Mouse (Mus musculus) hindbrain, embryonic 14.5 days (tissue): Measurements from ENCODE around the gene Pbxip1. TPM values are rescaled to one million over a fixed set of nuclear protein-coding genes. Genes with fewer than 3 reads are reported as not detected.
"Not testable (repeated sequence)": the region's sequence is repeated elsewhere in the genome, so short reads cannot be mapped to it uniquely, and the experiment has no call there.

Source experiments
- ATAC-seq: fragments of 200-750 bp; cut with Nextera tagmentation; 2 replicates; pipeline ENCODE4 v1.8.0; 2017; ENCODE audit warnings: moderate number of reproducible peaks, mild to moderate bottlenecking, moderate TSS enrichment, moderate library complexity; ENCODE audit not compliant: low FRiP score
- DNase-seq: peaks from one replicate; pipeline ENCODE4 v3.0.0-alpha.2; 2015; ENCODE audit warnings: low spot score
- H3K27ac ChIP-seq: fragments of 300-500 bp; sonication (generic); 2 replicates; pipeline ENCODE4 v1.5.1; 2014; ENCODE audit warnings: mild to moderate bottlenecking, moderate library complexity
- H3K27me3 ChIP-seq: fragments of 300-500 bp; sonication (generic); 2 replicates; pipeline ENCODE4 v1.6.1; 2014; ENCODE audit warnings: mild to moderate bottlenecking, low read length, mixed read lengths; ENCODE audit not compliant: control insufficient read depth, insufficient read depth
- H3K36me3 ChIP-seq: fragments of 300-500 bp; sonication (generic); replicated peaks from 2 replicates; pipeline ENCODE4 v1.6.1; 2014; ENCODE audit not compliant: control insufficient read depth, insufficient read depth
- H3K4me1 ChIP-seq: fragments of 300-500 bp; sonication (generic); replicated peaks from 2 replicates; pipeline ENCODE4 v1.6.1; 2014; ENCODE audit warnings: antibody characterized with exemption, low read length, mixed read lengths; ENCODE audit not compliant: control insufficient read depth, insufficient read depth
- H3K4me2 ChIP-seq: fragments of 300-500 bp; sonication (generic); replicated peaks from 2 replicates; pipeline ENCODE4 v1.6.1; 2014; ENCODE audit warnings: mild to moderate bottlenecking, moderate library complexity
- H3K4me3 ChIP-seq: fragments of 300-500 bp; sonication (generic); replicated peaks from 2 replicates; pipeline ENCODE4 v1.5.1; 2014; ENCODE audit warnings: mild to moderate bottlenecking, low read length
- H3K9ac ChIP-seq: fragments of 300-500 bp; sonication (generic); 2 replicates; pipeline ENCODE4 v1.6.1; 2014
- H3K9me3 ChIP-seq: fragments of 300-500 bp; sonication (generic); 2 replicates; pipeline ENCODE4 v1.6.1; 2016; ENCODE audit warnings: low read length; ENCODE audit not compliant: control insufficient read depth
- WGBS: fragments of 180-500 bp; shearing (Covaris S2); extraction: QIAGEN DNeasy Blood & Tissue Kit; methylation state at CpG from one replicate; pipeline ENCODE4 v1.1.7; 2014; 5-methylcytosine and 5-hydroxymethylcytosine counted together
- polyA plus RNA-seq: library from polyadenylated mRNA; unstranded; fragments of >200 nt; fragmentation: Nextera tagmentation; extraction: Ambion mirVana; gene quantifications from 2 replicates; pipeline ENCODE4 v1.2.1, GENCODE M21; 2014

The Pbxip1 gene
- polyA plus RNA-seq, 1 experiment from 2014 or later = 12.8 TPM

DNA sequence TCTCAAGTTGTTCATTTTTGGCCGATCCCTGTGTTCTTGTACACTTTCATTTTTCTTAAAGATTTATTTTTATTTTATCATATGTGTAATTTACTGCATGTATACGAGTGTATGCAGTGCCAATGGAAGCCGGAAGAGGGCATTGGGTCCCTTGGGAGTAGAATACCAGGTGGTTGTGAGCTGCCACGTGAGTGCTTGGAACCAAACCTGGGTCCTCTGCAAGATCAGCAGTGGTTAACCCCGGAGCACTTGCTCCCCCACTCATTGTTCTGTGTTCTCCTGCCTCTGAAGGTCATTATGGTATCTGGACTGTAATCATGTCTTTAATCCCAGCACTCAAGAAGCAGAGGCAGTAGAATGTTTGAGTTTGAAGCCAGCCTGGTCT, 11.4 kb upstream of the Pbxip1 start:
- Histone ChIP-seq H3K4me1 (peaks cover 14% of the 10 kb centered on the region), H3K4me3 (no peak overlapping the region), H3K36me3 (peaks cover 27% of the 10 kb centered on the region), H3K9me3 (no peaks in the 10 kb centered on the region), H3K27ac (no peak overlapping the region), H3K9ac (no peak overlapping the region), H3K27me3 (no peaks in the 10 kb centered on the region), H3K4me2 (no peak overlapping the region)
- ATAC-seq (no peak), DNase-seq (no peak)
- WGBS = 87% methylated on average over 5 of the region's 5 CpGs

DNA sequence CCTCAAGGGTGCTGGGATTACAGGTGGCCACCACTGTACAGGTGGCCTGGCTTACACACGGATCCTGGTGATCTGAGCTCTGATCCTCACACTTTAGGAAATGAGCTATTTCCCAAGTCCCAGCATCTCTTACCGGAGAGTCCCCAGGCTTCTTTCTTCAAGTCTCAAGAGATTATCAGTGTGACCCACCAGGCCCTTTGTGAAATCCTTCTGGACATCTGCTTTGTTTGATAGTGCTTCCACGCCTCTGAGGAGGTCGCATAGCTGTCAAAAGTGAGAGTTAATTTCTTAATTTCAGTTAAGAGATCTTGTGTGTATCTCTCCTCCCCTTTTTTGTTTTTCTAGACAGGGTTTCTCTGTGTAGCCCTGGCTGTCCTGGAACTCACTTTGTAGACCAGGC, 10.6 kb upstream of the Pbxip1 start:
- WGBS = 88% methylated on average over 4 of the region's 4 CpGs
- Histone ChIP-seq H3K36me3 (peaks cover 27% of the 10 kb centered on the region), H3K27ac (no peak overlapping the region), H3K27me3 (no peaks in the 10 kb centered on the region), H3K4me2 (no peak overlapping the region), H3K9me3 (no peaks in the 10 kb centered on the region), H3K9ac (no peak overlapping the region), H3K4me1 (peaks cover 14% of the 10 kb centered on the region), H3K4me3 (no peak overlapping the region)
- DNase-seq (no peak), ATAC-seq (no peak)

DNA sequence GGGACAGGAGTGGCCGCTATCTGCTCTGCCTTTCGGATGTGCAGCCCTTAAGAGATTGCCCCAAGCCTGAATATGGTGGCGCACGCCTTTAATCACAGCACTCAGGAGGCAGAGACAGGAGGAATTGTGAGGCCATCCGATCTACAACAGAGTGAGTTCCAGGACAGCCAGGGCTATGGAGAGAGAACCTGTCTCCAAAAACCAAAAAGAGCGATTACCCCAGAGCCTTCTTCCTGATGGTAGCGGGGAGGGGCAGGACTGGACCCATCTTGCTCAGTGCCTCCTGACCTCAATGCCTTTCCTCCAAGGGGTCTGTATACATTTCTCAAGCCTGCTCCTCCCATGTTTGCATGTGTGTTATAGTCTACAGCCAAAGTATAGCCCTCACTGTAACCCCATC, 7.5 kb upstream of the Pbxip1 start:
- not testable (repeated sequence) for H3K27ac ChIP-seq, H3K9ac ChIP-seq, H3K4me3 ChIP-seq, H3K4me2 ChIP-seq, DNase-seq, H3K9me3 ChIP-seq, ATAC-seq, H3K27me3 ChIP-seq
- WGBS = 91% methylated on average over 7 of the region's 7 CpGs
- Histone ChIP-seq H3K36me3 (peaks cover 46% of the 10 kb centered on the region), H3K4me1 (peaks cover 15% of the 10 kb centered on the region)

DNA sequence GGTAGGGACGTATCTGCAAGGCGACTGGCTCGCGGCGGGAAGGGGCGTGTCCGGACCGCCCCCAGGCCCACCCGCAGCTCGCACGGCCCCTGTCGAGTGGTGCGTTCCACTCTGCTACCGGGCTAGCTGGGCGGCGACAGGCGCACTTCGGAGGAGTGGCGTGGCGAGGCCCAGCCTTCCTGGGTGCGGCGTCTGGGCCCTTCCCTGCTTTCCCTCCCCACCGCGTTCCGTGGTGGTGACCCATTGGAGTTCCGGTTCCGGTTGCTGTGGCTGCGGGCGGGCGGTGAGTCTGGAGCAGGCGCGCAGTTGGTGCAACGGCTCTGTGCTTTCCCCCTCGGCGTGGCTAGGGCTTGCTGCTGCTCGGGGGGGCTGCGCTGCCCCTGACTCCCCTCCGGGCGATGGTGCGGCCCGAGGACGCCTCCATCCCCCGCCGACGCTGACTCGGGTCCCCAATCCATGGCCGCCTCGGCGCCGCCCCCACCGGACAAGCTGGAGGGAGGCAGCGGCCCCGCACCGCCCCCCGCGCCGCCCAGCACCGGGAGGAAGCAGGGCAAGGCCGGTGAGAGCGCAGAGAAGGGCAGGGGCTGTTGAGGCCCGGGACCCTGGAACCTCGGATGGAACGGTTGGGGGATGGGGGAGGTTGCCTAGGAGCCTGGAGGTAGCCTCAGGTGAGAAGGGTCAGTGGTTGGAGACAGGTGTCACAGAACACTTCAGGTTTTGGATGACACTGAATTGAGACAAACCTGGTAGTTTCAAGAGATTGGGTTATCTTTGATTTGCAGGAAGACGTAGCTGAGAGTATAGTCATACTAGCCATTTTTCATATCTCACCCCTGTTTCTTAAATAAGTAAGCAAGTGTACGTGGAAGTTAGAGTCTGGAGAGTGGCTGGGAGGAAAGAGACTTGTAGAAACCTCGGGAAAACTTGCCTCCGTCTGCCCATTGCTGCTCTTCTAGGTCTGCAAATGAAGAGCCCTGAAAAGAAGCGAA, 6.0 kb upstream of the Pbxip1 start, which contains the start of gene Pygo2:
Gene Pygo2 (plus strand): TSS at position 44 of the 989 bp plus-strand sequence.
- Histone ChIP-seq H3K4me3 (peak within 1 kb of the TSS; percentile 95), H3K36me3 (peaks cover 48% of the 10 kb centered on the region), H3K27ac (peak within 1 kb of the TSS; percentile 92), H3K4me2 (peak within 1 kb of the TSS; percentile 87), H3K9ac (peak within 1 kb of the TSS; percentile 97), H3K4me1 (peaks cover 15% of the 10 kb centered on the region), H3K27me3 (no peaks in the 10 kb centered on the region), H3K9me3 (no peaks in the 10 kb centered on the region)
- DNase-seq (peak; percentile 87), ATAC-seq (peak; percentile 97)
- 2% methylated on average over 65 of the region's 68 CpGs for WGBS

DNA sequence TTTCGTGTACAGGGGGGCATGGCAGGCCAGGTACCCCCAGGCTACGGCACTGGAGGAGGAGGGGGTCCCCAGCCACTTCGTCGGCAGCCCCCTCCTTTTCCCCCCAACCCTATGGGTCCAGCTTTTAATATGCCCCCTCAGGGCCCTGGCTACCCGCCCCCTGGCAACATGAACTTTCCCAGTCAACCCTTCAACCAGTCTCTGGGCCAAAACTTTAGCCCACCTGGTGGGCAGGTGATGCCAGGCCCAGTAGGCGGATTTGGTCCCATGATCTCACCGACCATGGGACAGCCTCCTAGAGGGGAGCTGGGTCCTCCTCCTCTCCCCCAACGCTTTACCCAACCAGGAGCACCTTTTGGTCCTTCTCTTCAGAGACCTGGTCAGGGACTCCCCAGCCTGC, 3.9 kb upstream of the Pbxip1 start:
- WGBS = 96% methylated on average over 8 of the region's 8 CpGs
- Histone ChIP-seq H3K4me1 (peaks cover 18% of the 10 kb centered on the region), H3K9ac (no peak overlapping the region), H3K27me3 (no peaks in the 10 kb centered on the region), H3K9me3 (no peaks in the 10 kb centered on the region), H3K36me3 (peaks cover 34% of the 10 kb centered on the region), H3K4me3 (no peak overlapping the region), H3K4me2 (no peak overlapping the region), H3K27ac (no peak overlapping the region)
- ATAC-seq (no peak), DNase-seq (no peak)

DNA sequence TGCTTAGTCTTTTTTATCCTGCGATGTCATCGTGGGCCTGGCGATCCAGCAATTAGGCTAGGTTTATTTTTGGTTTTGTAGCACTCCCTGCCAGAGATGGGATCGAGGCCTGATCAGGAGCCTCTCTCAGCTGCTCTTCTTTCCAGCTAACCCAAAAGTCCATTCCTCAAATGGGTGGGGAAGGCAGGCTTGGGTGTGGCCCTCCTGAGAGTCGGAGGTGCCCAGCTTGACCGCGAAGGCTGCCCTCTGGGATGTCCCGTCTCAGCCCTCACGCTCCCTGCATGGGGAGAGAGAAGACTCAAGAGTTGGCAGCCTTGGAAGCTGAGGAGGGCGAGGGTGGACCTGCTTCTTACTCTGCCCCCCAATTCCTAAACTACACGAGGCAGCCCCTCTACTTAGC, 2.0 kb upstream of the Pbxip1 start:
- H3K27ac ChIP-seq = no peak overlapping the region
- 0 out of 2 replicates have a peak overlapping the region, but pooled peaks have one; percentile 13 for H3K9ac ChIP-seq
- no peak overlapping the region for H3K4me3 ChIP-seq
- ATAC-seq = no peak
- peaks cover 18% of the 10 kb centered on the region for H3K4me1 ChIP-seq
- no peaks in the 10 kb centered on the region for H3K9me3 ChIP-seq
- no peak overlapping the region for H3K4me2 ChIP-seq
- no peak for DNase-seq
- H3K36me3 ChIP-seq = peaks cover 27% of the 10 kb centered on the region
- WGBS = 90% methylated on average over 11 of the region's 11 CpGs
- no peaks in the 10 kb centered on the region for H3K27me3 ChIP-seq

DNA sequence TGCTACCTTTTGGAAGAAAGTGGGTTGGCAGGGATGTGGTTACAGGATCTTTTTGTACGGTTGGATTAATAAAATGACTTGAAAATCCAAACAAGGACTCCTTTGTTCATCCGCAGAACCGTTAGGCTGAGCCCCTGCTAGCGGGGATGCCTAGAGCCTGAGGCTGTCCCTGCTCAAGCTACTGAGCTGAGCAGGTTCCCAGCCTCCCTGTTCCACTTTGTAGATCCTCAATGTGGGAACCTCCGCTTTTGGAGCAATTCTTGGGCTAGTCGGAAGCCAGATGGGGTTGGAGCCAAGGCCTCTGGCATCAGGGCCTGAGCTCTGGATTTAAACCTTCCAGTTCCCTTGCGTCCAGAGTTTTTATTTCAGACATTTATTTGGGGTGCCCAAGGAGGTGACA, 1.5 kb upstream of the Pbxip1 start:
- 64% methylated on average over 7 of the region's 7 CpGs for WGBS
- H3K9me3 ChIP-seq = no peaks in the 10 kb centered on the region
- no peak overlapping the region for H3K4me2 ChIP-seq
- H3K4me1 ChIP-seq = peaks cover 18% of the 10 kb centered on the region
- H3K27me3 ChIP-seq = no peaks in the 10 kb centered on the region
- no peak for ATAC-seq
- no peak overlapping the region for H3K4me3 ChIP-seq
- H3K27ac ChIP-seq = no peak overlapping the region
- peaks cover 27% of the 10 kb centered on the region for H3K36me3 ChIP-seq
- DNase-seq = no peak
- no peak overlapping the region for H3K9ac ChIP-seq

DNA sequence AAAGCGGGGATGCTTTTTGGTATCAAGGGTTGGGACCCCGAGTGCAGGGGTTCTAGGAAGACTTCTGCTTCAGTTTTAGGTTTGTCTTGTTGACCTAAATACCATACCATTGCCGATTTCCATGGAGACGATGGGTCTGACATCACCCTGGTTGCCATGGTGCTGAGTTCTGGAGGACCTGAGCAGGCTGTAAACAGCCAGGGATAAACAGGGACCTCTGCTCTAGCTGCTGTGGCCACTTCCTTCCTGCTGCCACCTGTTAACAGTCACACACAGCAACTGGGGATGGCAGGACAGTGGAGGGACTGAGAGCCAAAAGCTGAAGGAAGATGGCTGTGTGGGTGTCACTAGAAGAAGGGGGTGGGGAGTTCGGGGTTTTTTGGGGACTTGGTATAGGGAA, 763 bp downstream of the Pbxip1 start:
- no peak for DNase-seq
- Histone ChIP-seq H3K9ac (peak overlapping the region; percentile 38; the same call in 1 of the 2 replicates), H3K4me3 (peak overlapping the region; percentile 22), H3K9me3 (no peaks in the 10 kb centered on the region), H3K27ac (no peak overlapping the region), H3K4me2 (peak overlapping the region; percentile 46), H3K4me1 (0 out of 2 replicates have a peak, but pooled peaks cover 4% of the 10 kb centered on the region), H3K27me3 (no peaks in the 10 kb centered on the region), H3K36me3 (peaks cover 26% of the 10 kb centered on the region)
- 20% methylated on average over 5 of the region's 5 CpGs for WGBS
- ATAC-seq = no peak

DNA sequence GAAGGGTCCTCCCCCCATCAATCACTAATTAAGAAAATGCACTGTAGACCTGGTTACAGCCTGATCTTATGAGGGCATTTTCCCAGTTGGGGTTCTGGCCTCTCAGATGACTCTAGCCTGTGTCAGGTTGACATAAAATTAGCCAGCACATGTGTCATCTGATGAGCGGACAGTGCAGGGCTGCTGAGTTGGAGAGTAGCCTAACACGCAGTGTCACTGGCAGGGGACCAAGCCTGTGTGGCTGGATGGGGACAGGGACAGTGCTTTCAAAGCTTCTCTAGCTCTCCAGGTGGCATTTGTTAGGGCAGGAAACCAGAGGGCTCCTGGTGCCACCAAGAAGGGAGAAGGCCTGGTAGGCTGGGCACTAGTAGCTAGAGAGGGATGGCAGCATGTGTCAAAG, 4.2 kb downstream of the Pbxip1 start:
- Histone ChIP-seq H3K4me1 (0 out of 2 replicates have a peak, but pooled peaks cover 4% of the 10 kb centered on the region), H3K9me3 (no peaks in the 10 kb centered on the region), H3K4me3 (no peak overlapping the region), H3K27me3 (no peaks in the 10 kb centered on the region), H3K27ac (no peak overlapping the region), H3K9ac (no peak overlapping the region), H3K36me3 (no peaks in the 10 kb centered on the region), H3K4me2 (no peak overlapping the region)
- 87% methylated on average over 2 of the region's 2 CpGs for WGBS
- ATAC-seq = no peak
- DNase-seq = no peak
